Mouse (Mus musculus): Measurements from ENCODE around the gene Ndufv2.

DNA sequence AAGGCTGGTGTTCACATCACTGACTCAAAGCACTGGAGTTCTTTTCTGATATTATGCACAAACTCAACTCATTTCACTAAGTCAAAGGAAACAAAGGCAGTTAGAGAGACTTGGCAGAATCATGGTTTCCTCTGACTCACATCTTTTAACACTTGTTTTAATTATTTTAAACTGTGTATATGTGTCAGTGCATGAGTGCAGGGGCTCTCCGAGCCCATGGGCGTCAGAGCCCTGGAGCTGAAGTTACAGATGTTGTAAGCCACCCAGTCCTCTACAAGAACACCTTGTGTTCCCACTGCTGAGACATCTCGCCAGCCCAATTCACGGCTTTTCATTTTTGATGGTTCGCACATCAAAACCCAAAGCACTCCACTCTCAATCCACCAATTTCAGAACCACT is 68.1 kb downstream of the Ndufv2 start:
- no peak for TF ChIP-seq EP300 (optimal IDR thresholded peaks at IDR 0.05)
- no peak for TF ChIP-seq CTCF (IDR thresholded peaks at IDR 0.05; ENCODE audit: low read depth)

Measured in stomach, postnatal 0 days (tissue).